In the genomic region with DNA sequence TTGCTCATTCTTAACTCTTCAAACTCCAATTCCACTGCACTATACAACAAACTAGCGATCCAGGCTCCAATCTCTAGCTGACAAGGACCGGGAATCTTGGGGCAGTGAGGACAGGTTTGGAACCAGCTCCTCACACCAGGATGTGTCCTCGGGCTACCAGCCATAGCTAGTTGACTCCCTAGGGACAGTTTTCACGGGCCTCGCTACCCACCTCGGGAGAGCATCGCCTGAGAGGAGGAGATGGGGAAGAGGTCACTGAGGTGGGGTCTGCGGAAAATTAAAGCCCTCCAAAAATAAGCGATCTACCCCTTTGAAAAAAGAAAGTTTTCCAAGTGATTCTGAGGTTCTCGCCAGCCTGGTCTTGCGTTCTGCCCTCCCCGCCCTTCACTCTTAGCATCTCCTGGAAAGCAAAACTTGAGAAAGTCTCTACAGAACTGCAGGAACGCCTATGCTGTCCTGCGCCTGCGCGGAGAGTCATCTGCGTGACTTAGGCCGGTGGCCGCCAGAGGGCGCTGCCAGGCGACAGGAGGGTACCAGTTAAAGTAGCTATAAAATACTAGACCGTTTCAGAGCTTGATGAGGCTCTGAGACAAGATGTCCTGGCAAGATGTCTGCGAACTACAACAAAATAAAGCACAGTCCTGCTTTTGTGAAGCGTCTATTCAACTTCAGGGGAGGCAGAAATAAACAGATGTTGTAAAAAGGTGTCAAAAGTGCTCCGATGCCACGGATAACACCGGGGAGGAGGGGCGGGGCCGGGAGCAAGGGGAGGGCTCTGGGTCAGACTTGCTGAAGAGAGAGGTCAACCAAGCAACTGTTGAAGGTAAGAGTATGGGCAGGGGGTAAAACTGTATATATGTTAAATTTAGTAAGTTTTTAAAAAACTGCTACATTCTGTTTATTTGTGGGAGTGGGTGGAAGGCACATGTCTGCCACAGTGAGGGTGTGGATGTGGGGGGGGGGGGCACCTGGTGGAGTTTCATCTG, we compare ENCODE assay signal across 8 mouse cellular contexts. TPM values are rescaled to one million over a fixed set of nuclear protein-coding genes. Genes with fewer than 3 reads are reported as not detected.
DNase-seq lines count a peak whose midpoint lies in the region; ATAC-seq and TF ChIP-seq lines count a peak whose summit lies in the region.

No protein-coding gene starts in this region.

- H3K36me3 ChIP-seq in heart, embryonic 13.5 days: no peaks in the 10 kb centered on the region
- H3K36me3 ChIP-seq in kidney, postnatal 0 days (ENCODE audit: insufficient read depth, low read length): no peaks in the 10 kb centered on the region
- no peaks in the 10 kb centered on the region for H3K36me3 ChIP-seq in liver, adult 2 months (ENCODE audit: control insufficient read depth, insufficient read depth, low read length)
- H3K36me3 ChIP-seq in myocyte (ENCODE audit: control insufficient read depth, insufficient read depth): no peaks in the 10 kb centered on the region

- no peak overlapping the region for H3K27ac ChIP-seq in brown adipose tissue, adult 24 weeks (replicated peaks; ENCODE audit: low read depth, low read length)
- no peak overlapping the region for H3K27ac ChIP-seq in heart, embryonic 13.5 days (replicated peaks)
- H3K27ac ChIP-seq in kidney, postnatal 0 days: no peak overlapping the region
- H3K27ac ChIP-seq in liver, adult 2 months (replicated peaks; ENCODE audit: insufficient read depth, low read depth, low read length): no peak overlapping the region

- peak; percentile 96 for TF ChIP-seq CTCF in kidney, postnatal 0 days (IDR thresholded peaks at IDR 0.05; ENCODE audit: low read depth)
- peak; percentile 95 for TF ChIP-seq CTCF in liver, adult 2 months (IDR thresholded peaks at IDR 0.05; ENCODE audit: low read depth, low read length)

- peak overlapping the region; percentile 66 for H3K4me2 ChIP-seq in heart, embryonic 13.5 days
- H3K4me2 ChIP-seq in kidney, postnatal 0 days (ENCODE audit: low read length): peak overlapping the region; percentile 47
- peak overlapping the region; percentile 79 for H3K4me2 ChIP-seq in myocyte (ENCODE audit: low read depth)

- no peaks in the 10 kb centered on the region for H3K4me1 ChIP-seq in brown adipose tissue, adult 24 weeks (ENCODE audit: control insufficient read depth, insufficient read depth, insufficient read length, low read length)
- H3K4me1 ChIP-seq in heart, embryonic 13.5 days: peaks cover 5% of the 10 kb centered on the region
- H3K4me1 ChIP-seq in kidney, postnatal 0 days (replicated peaks; ENCODE audit: insufficient read depth, low read length): 0 out of 2 replicates have a peak, but pooled peaks cover 3% of the 10 kb centered on the region
- no peaks in the 10 kb centered on the region for H3K4me1 ChIP-seq in liver, adult 2 months (ENCODE audit: control insufficient read depth, insufficient read depth, low read length)

- H3K9ac ChIP-seq in heart, embryonic 13.5 days: peak overlapping the region; percentile 55; the same call in 1 of the 2 replicates
- no peak overlapping the region for H3K9ac ChIP-seq in kidney, postnatal 0 days (ENCODE audit: low read depth, low read length)
- no peak overlapping the region for H3K9ac ChIP-seq in liver, adult 2 months (ENCODE audit: low read depth, low read length)

- H3K9me3 ChIP-seq in heart, embryonic 13.5 days: no peaks in the 10 kb centered on the region
- no peaks in the 10 kb centered on the region for H3K9me3 ChIP-seq in kidney, postnatal 0 days (replicated peaks; ENCODE audit: low read length)

- WGBS in heart, embryonic 13.5 days: 5% methylated on average over 29 of the region's 29 CpGs
- WGBS in kidney, postnatal 0 days: 4% methylated on average over 29 of the region's 29 CpGs
- WGBS in liver, adult 2 months: 8% methylated on average over 29 of the region's 29 CpGs

- ATAC-seq in erythroid progenitor cell, adult 5-6 weeks (replicated peaks; ENCODE audit: low FRiP score, poor library complexity, severe bottlenecking): peak; percentile 68
- ATAC-seq in heart, embryonic 13.5 days (ENCODE audit: extremely low read depth, insufficient number of reproducible peaks, low FRiP score, low TSS enrichment): peak; percentile 37; the same call in 1 of the 2 replicates
- ATAC-seq in kidney, postnatal 0 days (replicated peaks; ENCODE audit: low FRiP score, low read depth): peak; percentile 55; the same call in 1 of the 2 replicates

- peak; percentile 97 for DNase-seq in CD4-positive, CD25-positive, alpha-beta regulatory T cell, adult 2 months (ENCODE audit: low read depth, low spot score)
- peak; percentile 95 for DNase-seq in kidney, postnatal 0 days (ENCODE audit: low spot score)
- peak; percentile 62 for DNase-seq in liver, adult 2 months (ENCODE audit: extremely low read depth, low read depth, low spot score)
- DNase-seq in spleen, postnatal 4 days (ENCODE audit: low spot score in 2 of 2): peak; percentile 85 to 96

- peaks cover 84% of the 10 kb centered on the region for H3K27me3 ChIP-seq in heart, embryonic 13.5 days (replicated peaks)
- peaks cover 19% of the 10 kb centered on the region for H3K27me3 ChIP-seq in kidney, postnatal 0 days (ENCODE audit: insufficient read depth, low read length)
- H3K27me3 ChIP-seq in liver, adult 2 months (ENCODE audit: control insufficient read depth, insufficient read depth, low read length): peaks cover 6% of the 10 kb centered on the region; the same call in 1 of the 2 replicates
- no peaks in the 10 kb centered on the region for H3K27me3 ChIP-seq in myocyte (ENCODE audit: control insufficient read depth, insufficient read depth, insufficient read length)

- no peak for TF ChIP-seq POLR2A in liver, adult 2 months (IDR thresholded peaks at IDR 0.05; ENCODE audit: extremely low read depth, insufficient read depth, low read length)
- no peak for TF ChIP-seq POLR2A in myocyte (IDR thresholded peaks at IDR 0.05; ENCODE audit: insufficient read length, low read depth)

- peak overlapping the region; percentile 27 for H3K4me3 ChIP-seq in brown adipose tissue, adult 24 weeks (ENCODE audit: insufficient read depth, low read depth, low read length)
- peak overlapping the region; percentile 43 for H3K4me3 ChIP-seq in heart, embryonic 13.5 days
- peak overlapping the region; percentile 11; the same call in 1 of the 2 replicates for H3K4me3 ChIP-seq in kidney, postnatal 0 days (replicated peaks; ENCODE audit: low read depth, low read length)
- H3K4me3 ChIP-seq in liver, adult 2 months (ENCODE audit: insufficient read depth, low read depth, low read length): no peak overlapping the region
- H3K4me3 ChIP-seq in myocyte: peak overlapping the region; percentile 17

- H3K79me2 ChIP-seq in liver, adult 2 months (ENCODE audit: control insufficient read depth, insufficient read depth, low read length): no peaks in the 10 kb centered on the region
- no peaks in the 10 kb centered on the region for H3K79me2 ChIP-seq in myocyte (ENCODE audit: control insufficient read depth, insufficient read depth)

- no peak overlapping the region for H3ac ChIP-seq in myocyte (ENCODE audit: control insufficient read depth, insufficient read length)

TF ChIP-seq in myocyte, 11 proteins besides CTCF, POLR2A, EP300 and RAD21 (continues in another document):
- no peak for TF ChIP-seq TCF12 (IDR thresholded peaks at IDR 0.05; ENCODE audit: insufficient read depth, poor library complexity, severe bottlenecking)
- TF ChIP-seq USF1 (IDR thresholded peaks at IDR 0.05; ENCODE audit: low read depth): no peak
- TF ChIP-seq E2F4 (IDR thresholded peaks at IDR 0.05; ENCODE audit: insufficient read depth): no peak
- no peak for TF ChIP-seq MYOD1 (IDR thresholded peaks at IDR 0.05; ENCODE audit: control insufficient read depth in 1 of 3, insufficient read length in 2 of 3, low read depth in 2 of 3)
- TF ChIP-seq MAX (IDR thresholded peaks at IDR 0.05; ENCODE audit: low read depth): no peak
- no peak for TF ChIP-seq SRF (IDR thresholded peaks at IDR 0.05; ENCODE audit: control insufficient read depth, insufficient read length, low read depth)
- TF ChIP-seq CEBPB (IDR thresholded peaks at IDR 0.05; ENCODE audit: insufficient read depth, poor library complexity, severe bottlenecking): no peak
- TF ChIP-seq POLR2AphosphoS2 (IDR thresholded peaks at IDR 0.05; ENCODE audit: insufficient read length, low read depth): no peak
- no peak for TF ChIP-seq REST (IDR thresholded peaks at IDR 0.05; ENCODE audit: insufficient read depth, insufficient read length)
- no peak for TF ChIP-seq TCF3 (IDR thresholded peaks at IDR 0.05; ENCODE audit: insufficient read length, low read depth)

RNA-seq across cellular contexts. Expression of a gene that starts 6.4 kb away (rescaled TPM):
- 28.6 TPM in 2 replicates for polyA plus RNA-seq in brown adipose tissue, adult 24 weeks (2012; ENCODE audit: insufficient read depth, insufficient read length, missing spikeins)
- 4.2 and 7.2 TPM in 2 replicates for total RNA-seq in erythroid progenitor cell, adult 5-6 weeks (2015; ENCODE audit: low replicate concordance)
- 3.3 and 10.4 TPM in 2 replicates for total RNA-seq in erythroid progenitor cell, adult 5-6 weeks (2017; ENCODE audit: low replicate concordance)
- 26.6 and 33.5 TPM in 2 replicates for polyA plus RNA-seq in heart, embryonic 13.5 days (2015; fragmentation: Nextera tagmentation; extraction: Ambion mirVana)
- 59.1 and 61.3 TPM in 2 replicates for polyA plus RNA-seq in kidney, postnatal 0 days (2015; fragmentation: Nextera tagmentation; extraction: Ambion mirVana)
- total RNA-seq in liver, adult 2 months (2014; rRNA removed): 8.0 and 10.9 TPM in 2 replicates
- 2.2 and 2.3 TPM in 2 replicates for polyA plus RNA-seq in liver, adult 2 months (2012; rRNA removed)
- polyA plus RNA-seq in myocyte (2012; fragmentation: generic; extraction: Trizol): 17.3 TPM

RNA-seq across cellular contexts. Expression of a gene that starts 24.6 kb away (rescaled TPM):
- not detected in 2 replicates for polyA plus RNA-seq in brown adipose tissue, adult 24 weeks (2012; ENCODE audit: insufficient read depth, insufficient read length, missing spikeins)
- total RNA-seq in erythroid progenitor cell, adult 5-6 weeks (2015; ENCODE audit: low replicate concordance): not detected in 2 replicates
- not detected in 2 replicates for total RNA-seq in erythroid progenitor cell, adult 5-6 weeks (2017; ENCODE audit: low replicate concordance)
- not detected in 2 replicates for polyA plus RNA-seq in heart, embryonic 13.5 days (2015; fragmentation: Nextera tagmentation; extraction: Ambion mirVana)
- polyA plus RNA-seq in kidney, postnatal 0 days (2015; fragmentation: Nextera tagmentation; extraction: Ambion mirVana): not detected in 2 replicates
- not detected in 2 replicates for total RNA-seq in liver, adult 2 months (2014; rRNA removed)
- not detected in 2 replicates for polyA plus RNA-seq in liver, adult 2 months (2012; rRNA removed)
- polyA plus RNA-seq in myocyte (2012; fragmentation: generic; extraction: Trizol): 0.01 TPM

RNA-seq across cellular contexts. Expression of a gene that starts 55.8 kb away (rescaled TPM):
- polyA plus RNA-seq in brown adipose tissue, adult 24 weeks (2012; ENCODE audit: insufficient read depth, insufficient read length, missing spikeins): not detected in 2 replicates
- not detected in 2 replicates for total RNA-seq in erythroid progenitor cell, adult 5-6 weeks (2015; ENCODE audit: low replicate concordance)
- total RNA-seq in erythroid progenitor cell, adult 5-6 weeks (2017; ENCODE audit: low replicate concordance): not detected in 2 replicates
- not detected in 2 replicates for polyA plus RNA-seq in heart, embryonic 13.5 days (2015; fragmentation: Nextera tagmentation; extraction: Ambion mirVana)
- 0.71 and 0.76 TPM in 2 replicates for polyA plus RNA-seq in kidney, postnatal 0 days (2015; fragmentation: Nextera tagmentation; extraction: Ambion mirVana)
- not detected in 2 replicates for total RNA-seq in liver, adult 2 months (2014; rRNA removed)
- not detected in 2 replicates for polyA plus RNA-seq in liver, adult 2 months (2012; rRNA removed)
- not detected for polyA plus RNA-seq in myocyte (2012; fragmentation: generic; extraction: Trizol)
